ENCODE assay signal across 24 mouse cellular contexts in genomic region chr10:21053296-21053695, GRCm38 (mm10).
DNase-seq lines count a peak whose midpoint lies in the region; ATAC-seq and TF ChIP-seq lines count a peak whose summit lies in the region.
"Had no signal": no experiment of that assay in that cellular context is flagged by ENCODE, and none has a peak within 500 bp of the region (broad histone marks: within the 10 kb centered on the region; RNA-seq: fewer than 3 reads in every experiment).

No protein-coding gene starts in this region.

- H3K9ac ChIP-seq in hindbrain, postnatal 0 days (replicated peaks; ENCODE audit: low read length), result no peak overlapping the region
- no peak overlapping the region for H3K9ac ChIP-seq in hindbrain, embryonic 12.5 days
- H3K9ac ChIP-seq: forebrain, embryonic 13.5 days; hindbrain, embryonic 13.5 days had no signal

- H3K4me3 ChIP-seq in hindbrain, postnatal 0 days (ENCODE audit: low read length), result no peak overlapping the region
- H3K4me3 ChIP-seq in hindbrain, embryonic 12.5 days, result no peak overlapping the region
- H3K4me3 ChIP-seq: forebrain, embryonic 10.5 days; forebrain, embryonic 13.5 days; hindbrain, embryonic 13.5 days had no signal

- TF ChIP-seq CTCF in hindbrain, postnatal 0 days (IDR thresholded peaks at IDR 0.05; ENCODE audit: low read depth), result no peak

- H3K36me3 ChIP-seq in hindbrain, postnatal 0 days (ENCODE audit: insufficient read depth, low read length), result 0 out of 2 replicates have a peak, but pooled peaks cover 7% of the 10 kb centered on the region
- no peaks in the 10 kb centered on the region for H3K36me3 ChIP-seq in hindbrain, embryonic 12.5 days
- H3K36me3 ChIP-seq: forebrain, embryonic 10.5 days had no signal

- WGBS in hindbrain, postnatal 0 days, result 62% methylated on average over 5 of the region's 5 CpGs
- WGBS in hindbrain, embryonic 12.5 days, result 81% methylated on average over 5 of the region's 5 CpGs

- DNase-seq in hindbrain, postnatal 0 days (ENCODE audit: low spot score), result peak; percentile 34
- DNase-seq in thymus, postnatal 4 days, result peak; percentile 25
- DNase-seq in thymus, postnatal 36 days, result no peak
- peak; percentile 3 for DNase-seq in adipocyte (ENCODE audit: low spot score)
- no peak for DNase-seq in urinary bladder, postnatal 36 days (ENCODE audit: low spot score in 2 of 2)
- DNase-seq: adrenal gland, adult 2 months; adrenal gland, postnatal 14 days; cerebellum, adult 11-12 months; cerebellum, adult 9-11 months; gastrocnemius, postnatal 10 days; gastrocnemius, postnatal 36 days; heart, adult 11 months had no signal

- H3K27ac ChIP-seq in hindbrain, postnatal 0 days, result no peak overlapping the region
- no peak overlapping the region for H3K27ac ChIP-seq in hindbrain, embryonic 12.5 days
- H3K27ac ChIP-seq: forebrain, embryonic 10.5 days; forebrain, embryonic 13.5 days; hindbrain, embryonic 13.5 days had no signal

- H3K27me3 ChIP-seq in hindbrain, postnatal 0 days (ENCODE audit: insufficient read depth, low read length), result no peaks in the 10 kb centered on the region
- peaks cover 10% of the 10 kb centered on the region for H3K27me3 ChIP-seq in hindbrain, embryonic 12.5 days
- H3K27me3 ChIP-seq: Patski had no signal

- no peak for ATAC-seq in hindbrain, postnatal 0 days
- ATAC-seq in hindbrain, embryonic 12.5 days (ENCODE audit: low FRiP score), result no peak
- ATAC-seq: CD4-positive, CD25-positive, alpha-beta regulatory T cell, adult 4 months; forebrain, embryonic 13.5 days; forebrain, embryonic 16.5 days; hindbrain, embryonic 16.5 days; inflammation-experienced regulatory T-cells, adult 6 months; intestine, embryonic 16.5 days; Patski had no signal

- H3K9me3 ChIP-seq in hindbrain, postnatal 0 days (ENCODE audit: low read length), result no peaks in the 10 kb centered on the region
- H3K9me3 ChIP-seq in hindbrain, embryonic 12.5 days (replicated peaks), result no peaks in the 10 kb centered on the region
- H3K9me3 ChIP-seq: forebrain, embryonic 10.5 days; forebrain, embryonic 13.5 days; G1E; hindbrain, embryonic 13.5 days had no signal

- no peak overlapping the region for H3K4me2 ChIP-seq in hindbrain, postnatal 0 days (ENCODE audit: low read depth, low read length)
- no peak overlapping the region for H3K4me2 ChIP-seq in hindbrain, embryonic 12.5 days (replicated peaks)
- H3K4me2 ChIP-seq: forebrain, embryonic 13.5 days; heart, embryonic 11.5 days; hindbrain, embryonic 13.5 days had no signal

- peaks cover 7% of the 10 kb centered on the region; the same call in 1 of the 2 replicates for H3K4me1 ChIP-seq in hindbrain, postnatal 0 days (ENCODE audit: insufficient read depth, low read length)
- peaks cover 7% of the 10 kb centered on the region for H3K4me1 ChIP-seq in hindbrain, embryonic 12.5 days

Comparison
In these comparisons a context has a peak if more than half of its experiments do, and no peak if none do; other contexts are left out.
1. DNase-seq: peak in hindbrain, postnatal 0 days (single experiment), thymus, postnatal 4 days (single experiment) and adipocyte (single experiment); none in thymus, postnatal 36 days (0 of 2) and urinary bladder, postnatal 36 days (0 of 2).